Mouse (Mus musculus) gonadal fat pad, adult 2 months (tissue): ENCODE measurements around the gene Sec14l4. TPM values are rescaled to one million over a fixed set of nuclear protein-coding genes. Genes with fewer than 3 reads are reported as not detected.

Experiments used
- DNase-seq: peaks from one replicate; pipeline ENCODE4 v3.0.0-alpha.2; 2012; ENCODE audit warnings: low read depth
- polyA plus RNA-seq: library from polyadenylated mRNA; depleted of rRNA; stranded (reverse); fragments of >200 nt; gene quantifications from 2 replicates; pipeline ENCODE4 v1.2.3, GENCODE M21; 2012

Gene Sec14l4
- polyA plus RNA-seq, 1 experiment: 3.8 TPM

DNA sequence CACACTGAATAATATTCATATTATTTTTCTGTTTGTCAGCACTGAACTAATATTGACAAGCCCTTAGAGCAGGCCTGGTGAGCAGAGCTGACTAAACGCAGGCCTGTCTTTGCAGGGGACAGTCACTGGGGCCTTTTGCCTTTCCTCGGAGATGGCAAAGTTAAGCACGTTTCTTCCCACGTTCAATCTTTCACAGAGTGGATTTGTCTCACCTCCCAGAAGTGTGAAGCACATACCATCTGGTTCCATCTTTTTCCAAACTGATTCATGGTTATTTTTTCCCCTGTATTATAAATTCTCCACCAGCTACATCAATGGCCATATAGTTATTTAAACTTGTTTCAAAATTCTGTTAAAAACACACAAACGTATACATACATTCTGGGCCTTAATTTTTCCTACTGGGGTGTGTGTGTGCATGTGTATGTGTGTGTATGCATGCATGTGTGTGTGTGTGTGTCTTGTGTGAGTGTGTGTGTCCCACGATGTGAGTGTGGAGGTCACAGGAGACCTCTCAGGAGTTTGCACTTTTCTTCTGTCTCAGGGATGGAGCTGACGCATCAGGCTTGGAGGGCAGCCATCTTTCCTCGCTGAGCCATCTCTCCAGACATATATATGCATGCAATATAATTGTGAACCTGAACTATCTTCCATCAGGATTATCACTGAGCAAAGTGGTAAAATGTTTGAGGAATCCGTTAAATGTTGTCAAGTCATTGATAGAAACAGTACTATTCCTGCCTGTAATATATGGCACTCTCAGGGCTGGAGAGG lies 3.5 kb upstream of the Sec14l4 start:
- DNase-seq: no peak

DNA sequence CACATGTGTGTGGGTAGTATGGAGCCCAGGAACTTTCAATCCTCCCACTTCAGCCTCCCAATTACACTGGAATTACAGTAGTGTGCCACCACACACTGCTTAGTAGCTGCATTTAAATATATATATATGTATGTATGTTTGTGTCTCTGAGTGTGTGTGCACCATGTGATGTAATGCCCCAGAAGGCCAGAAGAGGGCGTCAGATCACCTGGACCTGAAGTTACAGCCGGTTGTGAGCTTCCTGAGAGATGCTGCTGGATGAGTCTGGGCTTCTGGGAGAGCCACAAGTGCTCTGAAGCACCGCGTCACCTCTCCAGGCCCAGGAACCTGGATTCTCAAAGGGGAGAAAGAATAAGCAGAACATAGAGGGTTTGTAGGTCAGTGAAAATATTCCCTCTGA lies 1.9 kb upstream of the Sec14l4 start:
- DNase-seq: no peak

DNA sequence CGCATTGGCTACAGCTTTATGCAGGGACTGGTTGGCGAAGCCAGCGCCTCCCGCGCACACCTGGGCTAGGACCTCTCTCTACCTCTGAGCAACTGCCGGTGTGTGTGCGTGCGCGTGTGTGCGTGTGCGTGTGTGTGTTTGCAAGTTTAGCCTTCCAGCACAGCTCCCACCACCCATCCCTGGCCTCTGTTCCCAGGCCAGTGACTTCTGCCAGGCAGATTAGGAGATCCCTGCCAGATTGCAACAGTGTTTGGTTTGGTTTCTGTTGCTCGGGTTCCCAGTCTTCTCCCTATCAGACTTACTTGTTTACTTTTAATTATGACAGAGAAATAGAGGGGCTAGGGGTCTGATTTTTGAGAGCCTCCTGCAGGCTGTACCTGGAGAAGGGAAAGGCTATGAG lies 699 bp downstream of the Sec14l4 start:
- no peak for DNase-seq

DNA sequence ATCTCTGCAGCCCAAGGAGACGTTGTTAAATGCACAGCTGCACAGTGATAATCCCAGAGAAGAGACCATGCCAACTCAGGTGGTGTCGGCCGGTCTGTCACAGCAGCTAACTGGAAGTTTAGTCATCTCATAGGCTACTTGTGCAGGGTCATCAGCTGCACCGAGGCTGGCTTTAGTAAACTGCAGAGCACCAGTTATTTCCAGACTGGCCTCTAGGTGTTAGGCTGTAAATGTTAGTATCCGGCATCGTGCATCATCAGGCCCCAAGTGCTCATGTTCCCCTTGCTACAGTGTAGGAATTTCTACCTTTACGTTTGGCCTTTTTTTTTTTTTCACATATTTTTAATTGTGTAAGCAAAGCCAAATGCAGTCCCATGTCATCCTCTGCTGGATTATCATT lies 2.2 kb downstream of the Sec14l4 start:
- DNase-seq: no peak

DNA sequence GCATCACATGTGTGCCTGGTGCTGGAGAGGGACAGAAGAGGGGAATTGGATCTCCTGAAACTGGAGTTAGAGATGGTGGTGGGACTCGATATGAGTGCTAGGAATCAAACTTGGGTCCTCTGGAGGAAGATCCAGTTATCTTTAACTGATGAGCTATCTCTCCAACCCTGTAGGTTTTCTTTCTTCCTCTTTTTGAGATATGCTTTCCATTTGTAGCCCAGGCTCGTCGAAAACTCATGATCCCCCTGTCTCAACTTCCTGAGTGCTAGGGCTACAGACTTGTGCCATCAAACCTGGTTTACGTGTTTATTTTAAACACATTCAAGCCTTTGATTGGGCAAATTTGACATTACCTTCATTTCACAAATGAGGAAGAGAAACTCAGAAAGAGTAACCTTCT lies 2.9 kb downstream of the Sec14l4 start:
- no peak for DNase-seq

DNA sequence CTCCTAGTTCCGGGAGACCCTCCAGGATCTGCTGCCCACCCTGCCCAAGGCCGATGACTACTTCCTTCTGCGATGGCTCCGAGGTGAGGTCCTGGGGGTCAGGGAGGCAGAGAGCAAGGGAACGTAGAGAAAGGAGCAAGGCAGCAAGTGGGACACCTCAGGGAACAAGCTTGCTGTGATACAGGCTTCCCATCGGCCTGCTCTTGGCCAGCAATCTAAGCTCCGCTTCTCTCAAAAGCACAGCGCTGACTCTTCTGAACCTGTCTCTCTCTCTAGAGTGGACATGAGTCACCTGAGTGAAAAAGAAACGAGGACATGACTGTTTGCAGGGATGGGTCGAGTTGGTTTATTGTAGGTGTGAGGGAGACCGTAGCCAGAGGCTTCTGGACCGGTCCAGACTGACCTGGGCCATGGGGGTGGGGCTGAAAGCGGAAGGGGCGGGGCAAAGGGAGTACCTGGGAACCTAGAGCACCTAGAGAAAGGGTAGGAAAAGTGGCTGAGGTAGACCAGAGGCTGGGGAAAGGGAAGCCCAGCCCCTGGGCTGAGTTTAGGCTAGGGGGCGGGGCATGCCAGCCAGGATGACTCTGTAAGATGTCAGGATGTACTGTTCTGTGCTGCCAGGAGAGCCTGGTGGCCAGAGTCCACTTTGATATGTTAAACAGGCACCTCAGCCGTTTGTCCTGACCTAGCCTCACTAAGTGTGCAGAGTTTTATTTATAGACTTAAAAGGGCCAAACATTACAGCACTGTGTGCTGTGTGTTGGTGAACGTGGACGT lies 4.0 kb downstream of the Sec14l4 start:
- no peak for DNase-seq

DNA sequence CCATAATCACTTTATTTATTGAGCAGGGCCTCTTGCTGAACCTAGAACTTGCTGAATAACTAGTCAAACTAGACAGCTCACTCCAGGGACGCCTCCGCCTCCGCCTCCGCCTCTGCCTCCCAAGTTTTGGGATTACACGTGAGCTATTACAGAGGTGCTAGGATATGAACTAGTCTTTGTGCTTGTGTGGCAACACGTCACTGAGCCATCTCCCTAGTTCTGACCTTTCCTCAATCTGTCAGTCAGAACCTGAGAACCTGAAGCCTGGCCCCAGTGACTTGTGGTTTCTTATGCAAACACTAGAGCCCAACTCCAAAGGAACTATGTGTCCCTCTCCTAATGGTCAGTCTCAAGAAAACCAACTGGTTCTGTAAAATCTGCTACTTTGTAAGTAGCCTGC lies 4.7 kb downstream of the Sec14l4 start:
- DNase-seq: peak; percentile 70

DNA sequence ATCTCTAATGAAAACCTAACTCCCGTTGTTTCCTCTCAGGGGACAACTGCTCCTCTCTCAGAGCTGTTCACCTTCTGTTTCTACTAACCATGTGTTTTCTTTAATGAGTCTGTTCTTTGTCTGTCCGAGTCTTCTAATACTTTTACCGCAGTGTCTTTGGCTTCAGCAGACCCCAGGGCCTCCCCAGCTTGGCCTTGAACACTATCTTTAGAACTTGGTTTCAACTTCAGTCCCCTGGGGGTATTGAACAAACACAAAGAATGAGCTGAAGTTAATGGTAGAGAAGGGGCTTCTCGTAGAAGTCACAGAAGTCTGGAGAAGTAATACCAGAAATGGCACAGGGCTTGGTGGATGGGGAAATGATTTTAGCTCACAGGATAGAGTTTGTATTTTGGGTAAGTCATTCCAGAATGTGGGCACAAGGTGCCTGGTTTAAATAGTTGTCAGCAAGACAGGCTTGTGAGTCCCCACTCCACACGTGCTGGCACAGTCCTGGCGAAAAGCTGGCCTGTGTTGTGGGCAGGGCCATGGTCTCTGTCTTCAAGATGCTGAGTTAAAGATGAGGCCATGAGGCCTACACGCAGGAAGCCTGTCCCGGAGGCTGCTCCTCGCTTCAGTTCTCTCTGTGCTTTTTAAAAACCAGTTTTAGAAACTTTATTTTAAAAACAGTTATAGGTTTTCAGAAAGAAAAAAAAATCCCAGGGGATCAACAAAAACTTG lies 5.3 kb downstream of the Sec14l4 start:
- DNase-seq: no peak

DNA sequence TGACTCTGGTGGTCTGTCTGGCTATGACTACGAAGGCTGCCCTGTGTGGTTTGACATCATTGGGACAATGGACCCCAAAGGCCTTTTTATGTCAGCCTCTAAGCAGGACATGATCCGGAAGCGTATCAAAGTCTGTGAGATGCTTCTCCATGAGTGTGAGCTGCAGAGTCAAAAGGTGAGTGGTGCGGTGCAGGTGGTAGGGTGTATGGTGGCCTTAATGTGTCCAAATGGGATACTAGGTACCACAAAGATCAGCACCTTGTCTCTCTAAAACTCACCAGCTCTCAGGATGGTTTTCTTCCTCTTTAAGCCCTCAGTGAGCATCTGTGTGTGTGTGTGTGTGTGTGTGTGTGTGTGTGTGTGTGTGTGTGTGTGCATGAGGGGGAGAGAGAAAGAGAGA lies 8.7 kb downstream of the Sec14l4 start:
- DNase-seq: no peak

DNA sequence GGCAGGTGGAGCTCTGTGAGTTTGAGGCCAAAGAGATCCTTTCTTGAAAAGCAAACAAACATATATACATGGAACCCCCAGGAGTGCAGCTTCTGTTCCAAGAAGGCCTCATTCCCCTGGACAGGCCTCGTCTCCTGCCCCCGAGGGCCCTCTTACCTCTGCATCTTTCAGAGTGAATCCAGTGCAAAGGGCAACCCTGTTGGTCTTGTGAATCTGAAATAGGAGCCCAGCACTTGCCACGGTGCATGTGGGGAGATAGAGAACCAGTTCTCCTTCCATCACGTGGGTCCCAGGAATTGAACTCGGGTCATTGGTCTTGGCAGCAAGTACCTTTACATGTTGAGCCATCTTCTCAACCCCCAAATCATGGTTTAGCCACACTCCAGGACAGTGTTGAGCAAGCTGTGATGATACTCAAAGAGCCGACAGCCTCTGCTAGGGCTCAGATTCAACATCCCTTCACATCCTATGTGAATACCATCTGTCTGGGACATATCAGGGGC lies 9.9 kb downstream of the Sec14l4 start:
- DNase-seq: no peak

DNA sequence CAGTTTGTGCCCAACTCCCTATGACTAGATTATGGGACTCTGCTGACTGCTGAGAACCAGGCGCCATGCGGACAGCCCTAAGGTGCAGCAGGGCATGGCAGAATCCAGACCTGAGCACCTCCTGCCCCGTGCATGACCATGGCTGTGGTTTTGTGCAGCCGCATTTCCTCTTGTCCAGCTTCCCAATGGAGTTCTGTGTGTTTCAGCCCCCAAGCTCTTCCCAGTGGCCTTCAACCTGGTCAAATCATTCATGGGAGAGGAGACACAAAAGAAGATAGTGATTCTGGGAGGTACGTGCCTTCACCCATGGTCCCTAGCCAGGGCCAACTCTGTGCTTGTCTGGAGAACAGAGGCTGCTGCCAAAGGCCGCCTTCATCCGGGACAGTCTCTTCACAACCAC lies 11.8 kb downstream of the Sec14l4 start:
- no peak for DNase-seq

DNA sequence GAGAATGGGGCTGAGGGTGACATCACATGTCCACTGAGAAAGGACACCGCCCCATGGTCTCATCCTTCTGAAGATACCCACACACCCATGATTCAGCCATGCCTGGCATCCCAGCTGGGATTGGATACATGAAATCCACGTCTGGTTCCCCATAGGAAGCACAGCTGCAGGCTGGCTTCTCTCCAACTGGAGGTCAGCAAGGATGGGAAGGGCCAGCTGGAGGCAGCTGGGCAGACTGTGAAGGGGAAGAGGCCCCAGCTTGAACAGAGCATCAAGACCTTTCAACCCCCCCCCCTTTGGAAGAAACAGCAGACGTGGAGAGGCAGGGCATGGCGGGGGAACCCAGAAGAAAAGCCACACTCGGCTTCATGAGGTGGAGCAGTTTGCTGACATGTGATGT lies 15.3 kb downstream of the Sec14l4 start:
- no peak for DNase-seq

DNA sequence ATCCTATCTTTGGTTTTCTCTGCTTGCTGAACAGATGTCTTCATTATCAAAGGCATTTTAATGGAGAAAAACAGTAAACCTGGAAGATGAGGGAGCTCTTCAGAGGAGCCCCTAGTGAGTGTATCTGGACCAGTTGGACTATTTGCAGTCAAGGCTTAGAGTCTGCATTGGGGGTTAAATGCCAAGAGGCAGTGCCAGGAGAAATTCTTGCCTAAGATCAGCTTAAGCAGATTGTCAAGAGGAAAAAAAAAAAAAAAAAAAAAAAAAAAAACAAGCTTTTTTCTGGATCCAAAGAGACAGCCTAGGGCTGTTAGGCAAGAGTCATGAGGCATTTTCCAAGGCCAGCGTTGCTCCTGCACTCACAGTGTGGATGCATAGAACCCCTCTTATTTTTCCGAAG lies 16.5 kb downstream of the Sec14l4 start:
- DNase-seq: no peak

DNA sequence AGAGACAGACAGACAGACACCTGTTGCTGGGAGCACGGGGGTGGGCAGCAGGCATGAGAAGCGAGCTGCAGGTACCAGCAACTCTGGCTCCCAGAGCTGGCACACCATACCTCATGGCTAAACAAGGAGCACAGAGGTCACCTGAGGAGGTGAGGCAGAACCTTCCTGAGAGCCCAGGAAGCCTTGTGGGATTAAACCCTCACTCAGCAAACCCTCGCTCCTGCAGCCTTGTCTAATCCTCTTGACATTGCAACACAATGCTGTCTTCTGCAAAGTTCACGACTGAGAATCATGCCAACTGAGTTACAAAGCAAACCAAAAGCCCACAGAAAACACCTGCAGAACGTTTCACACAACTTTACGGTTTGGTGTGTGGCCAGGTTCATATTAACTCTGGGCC lies 17.2 kb downstream of the Sec14l4 start:
- DNase-seq: peak; percentile 61

DNA sequence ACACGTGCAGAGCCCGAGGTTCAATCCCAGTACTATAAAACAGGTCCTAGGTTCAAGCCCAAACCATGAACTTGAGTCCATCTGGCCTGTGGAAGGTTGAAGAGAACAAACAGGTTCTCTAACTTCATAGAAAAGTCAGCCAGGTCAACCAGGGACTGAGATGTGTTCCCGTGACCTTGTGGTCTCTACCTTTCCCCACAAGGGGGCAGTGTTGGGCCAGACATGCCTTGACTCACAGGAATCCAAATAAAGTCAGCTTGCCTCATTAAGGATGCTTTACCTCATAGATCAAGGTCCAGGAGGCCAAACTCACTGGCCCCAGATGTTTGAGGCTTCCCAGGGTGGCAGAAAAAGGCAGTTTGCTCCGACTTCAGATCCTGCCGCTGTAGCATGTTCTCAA lies 22.3 kb downstream of the Sec14l4 start:
- no peak for DNase-seq

DNA sequence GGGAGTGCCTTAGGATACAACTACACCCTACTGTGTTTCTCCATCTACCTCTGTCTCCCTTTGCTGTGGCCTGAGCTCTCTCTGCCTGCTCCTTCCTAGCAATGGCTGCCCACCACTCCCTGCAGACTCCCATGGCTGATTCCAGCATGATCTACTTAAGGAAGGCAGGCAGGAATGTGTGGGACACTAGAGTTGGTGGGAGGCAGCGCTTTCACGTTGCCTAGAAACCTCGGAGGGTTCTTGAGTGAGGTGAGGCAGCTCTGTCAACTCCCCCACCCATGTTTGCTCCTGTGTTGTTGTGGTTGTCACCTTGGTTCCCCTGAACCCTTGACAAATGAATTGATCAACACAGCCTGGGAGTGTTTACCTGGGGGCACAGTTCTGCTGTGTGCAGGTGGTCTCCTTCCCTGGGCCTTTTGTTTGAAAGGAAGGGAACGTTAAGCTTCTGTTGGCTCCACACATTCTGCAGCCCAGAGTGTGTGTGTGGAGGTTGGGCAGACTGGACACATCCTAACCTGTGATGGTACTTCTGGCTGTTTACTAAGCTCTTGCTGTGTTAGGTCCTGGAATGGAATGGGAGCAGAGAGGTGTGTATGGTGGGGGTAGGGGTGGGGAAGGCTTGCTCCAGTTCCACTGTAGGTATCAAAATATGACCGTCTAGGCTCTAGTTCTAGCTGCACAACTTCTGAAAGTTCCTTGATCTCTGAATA lies 29.8 kb downstream of the Sec14l4 start:
- DNase-seq: no peak

DNA sequence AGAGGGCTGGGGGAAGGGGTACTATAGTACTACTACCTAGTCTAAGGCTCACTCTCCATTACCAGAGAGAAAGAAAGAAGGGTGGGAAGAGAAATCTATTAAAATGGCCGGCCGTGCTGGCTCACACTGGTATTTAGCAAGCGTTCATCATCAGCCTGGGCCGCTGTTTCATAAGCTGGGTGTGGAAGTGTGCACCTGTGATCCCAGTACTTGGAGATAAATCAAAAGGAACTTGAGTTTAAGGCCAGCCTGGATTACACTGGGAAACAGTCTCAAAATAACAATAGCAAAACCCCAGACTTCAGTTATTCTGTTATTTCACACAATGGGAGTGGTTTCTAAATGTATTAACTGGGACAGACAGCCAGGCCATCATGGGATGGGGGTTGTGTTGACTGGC lies 31.3 kb downstream of the Sec14l4 start:
- no peak for DNase-seq

DNA sequence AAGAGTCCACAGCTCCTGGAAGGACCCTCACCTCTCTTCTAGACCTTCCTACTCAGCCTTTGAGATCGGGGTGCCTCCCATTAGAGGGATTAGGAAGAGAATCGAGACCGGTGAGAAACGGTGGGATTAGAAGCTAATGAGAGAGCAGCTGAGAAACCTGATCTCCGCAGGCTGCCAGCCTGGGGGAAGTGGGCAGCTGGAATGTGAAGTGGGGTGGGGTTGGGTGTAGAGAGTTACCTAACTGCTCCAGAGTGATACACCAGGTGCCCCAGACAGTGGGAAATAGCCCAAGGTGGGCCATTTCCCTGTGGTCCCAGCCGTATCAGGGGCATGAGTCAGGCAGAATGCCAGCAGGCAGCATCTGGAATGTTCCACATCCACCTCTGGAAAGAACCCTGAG lies 31.7 kb downstream of the Sec14l4 start:
- no peak for DNase-seq

DNA sequence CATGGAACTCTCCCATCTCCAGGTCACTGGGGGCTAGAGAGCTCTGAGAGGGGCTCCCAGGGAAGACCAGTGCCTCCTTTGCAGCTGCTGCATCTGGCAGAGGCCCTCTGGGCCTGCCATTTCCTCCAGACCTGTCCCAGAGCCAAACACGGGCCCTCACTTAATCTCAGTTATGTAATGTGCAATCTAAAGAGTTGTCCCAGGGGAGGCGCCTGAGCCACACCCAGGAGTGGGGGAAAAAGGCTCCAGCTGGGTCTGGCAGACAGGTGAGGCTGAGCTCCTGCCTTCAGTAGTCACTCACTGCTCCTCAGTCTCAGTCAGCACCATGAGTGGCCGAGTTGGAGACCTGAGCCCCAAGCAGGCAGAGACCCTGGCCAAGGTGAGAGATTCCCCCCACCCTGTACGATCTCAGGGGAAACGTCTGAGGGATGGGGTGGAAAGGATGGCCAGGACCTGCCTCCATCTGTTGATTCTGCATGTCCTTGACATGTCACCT lies 33.4 kb downstream of the Sec14l4 start, which contains the start of gene Sec14l3:
Sec14l3 (plus strand) TSS at position 215 of the 496 bp plus-strand sequence.
- no peak for DNase-seq

DNA sequence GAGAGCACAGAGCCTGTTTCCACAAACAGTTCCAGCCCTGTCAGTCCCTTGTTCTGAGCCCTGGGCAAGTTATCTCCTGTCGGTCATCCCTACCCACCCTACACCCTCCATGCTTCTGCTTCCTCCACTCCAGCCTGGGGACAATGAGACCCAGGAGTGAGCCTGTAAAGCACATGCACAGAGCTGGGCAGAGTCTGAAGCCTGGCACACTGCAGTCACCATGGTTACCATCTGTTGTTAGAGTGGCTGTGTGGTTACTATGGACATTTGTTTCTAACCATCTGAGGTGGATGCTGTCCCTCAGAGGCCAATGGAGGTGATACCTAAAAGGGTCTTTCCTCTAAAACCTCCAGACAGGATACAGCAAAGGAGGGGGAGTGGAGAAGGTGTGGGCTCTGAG lies 38.4 kb downstream of the Sec14l4 start:
- DNase-seq: no peak

DNA sequence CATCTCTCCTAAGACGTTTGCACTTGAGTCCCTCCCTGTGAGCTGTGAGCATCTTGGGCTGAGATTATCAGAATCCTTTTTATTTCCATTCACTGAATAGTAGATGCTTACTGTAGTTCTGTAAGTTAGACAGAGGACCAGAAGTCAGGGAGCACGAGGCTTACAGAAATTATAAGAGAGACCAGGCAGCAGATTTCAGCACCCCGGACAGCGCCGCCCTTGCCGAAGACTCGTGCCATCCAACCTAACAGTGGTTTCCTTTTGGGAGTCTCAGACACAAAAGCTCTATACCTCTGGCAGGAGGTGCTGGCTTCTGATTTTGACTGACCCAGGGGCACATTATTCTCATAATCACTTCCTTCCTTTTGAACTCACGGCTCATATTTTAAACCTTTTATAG lies 45.4 kb downstream of the Sec14l4 start:
- no peak for DNase-seq
